Mouse (Mus musculus): Measurements from ENCODE around the gene Pde1b. TPM values are rescaled to one million over a fixed set of nuclear protein-coding genes. Genes with fewer than 3 reads are reported as not detected.

The Pde1b gene
- polyA plus RNA-seq, 1 experiment from 2014 or later, result 27.2 TPM

DNA sequence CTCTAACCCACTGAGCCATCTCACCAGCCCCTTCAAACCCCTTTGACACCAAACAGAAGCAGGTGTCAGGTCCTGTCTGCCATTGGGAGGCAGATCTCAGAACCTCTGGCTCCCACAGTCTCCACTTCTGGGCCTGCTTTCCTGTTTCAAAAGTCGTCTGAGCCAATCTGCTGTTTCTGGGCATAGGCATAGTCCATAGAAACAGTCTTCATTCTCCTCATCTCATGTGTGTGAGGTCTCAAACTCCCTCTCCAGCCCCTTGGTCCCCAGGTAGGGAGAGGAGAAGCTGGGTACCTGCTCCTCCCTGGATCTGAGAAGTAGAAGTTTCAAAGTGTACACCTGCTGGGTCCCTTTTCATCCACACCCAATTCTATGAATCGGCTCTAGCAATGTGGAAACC lies 33.6 kb downstream of the Pde1b start:
- no peak for ATAC-seq (replicated peaks; ENCODE audit: low FRiP score)
- Histone ChIP-seq H3K9me3 (ENCODE audit: control insufficient read depth, low read length) (no peaks in the 10 kb centered on the region), H3K4me1 (replicated peaks; ENCODE audit: control insufficient read depth, insufficient read depth, low read length) (no peaks in the 10 kb centered on the region; the same call in 1 of the 2 replicates), H3K4me2 (ENCODE audit: low read depth, low read length, severe bottlenecking) (peak overlapping the region; percentile 94), H3K36me3 (ENCODE audit: control insufficient read depth, insufficient read depth, low read length) (no peaks in the 10 kb centered on the region), H3K4me3 (ENCODE audit: low read depth, low read length) (peak overlapping the region; percentile 75), H3K9ac (ENCODE audit: low read length) (peak overlapping the region; percentile 70; the same call in 1 of the 2 replicates), H3K27ac (ENCODE audit: low read depth, low read length) (no peak overlapping the region), H3K27me3 (ENCODE audit: control insufficient read depth, insufficient read depth, low read length) (no peaks in the 10 kb centered on the region)
- WGBS, result 27% methylated on average over 2 of the region's 2 CpGs
- DNase-seq (ENCODE audit: low spot score), result no peak

DNA sequence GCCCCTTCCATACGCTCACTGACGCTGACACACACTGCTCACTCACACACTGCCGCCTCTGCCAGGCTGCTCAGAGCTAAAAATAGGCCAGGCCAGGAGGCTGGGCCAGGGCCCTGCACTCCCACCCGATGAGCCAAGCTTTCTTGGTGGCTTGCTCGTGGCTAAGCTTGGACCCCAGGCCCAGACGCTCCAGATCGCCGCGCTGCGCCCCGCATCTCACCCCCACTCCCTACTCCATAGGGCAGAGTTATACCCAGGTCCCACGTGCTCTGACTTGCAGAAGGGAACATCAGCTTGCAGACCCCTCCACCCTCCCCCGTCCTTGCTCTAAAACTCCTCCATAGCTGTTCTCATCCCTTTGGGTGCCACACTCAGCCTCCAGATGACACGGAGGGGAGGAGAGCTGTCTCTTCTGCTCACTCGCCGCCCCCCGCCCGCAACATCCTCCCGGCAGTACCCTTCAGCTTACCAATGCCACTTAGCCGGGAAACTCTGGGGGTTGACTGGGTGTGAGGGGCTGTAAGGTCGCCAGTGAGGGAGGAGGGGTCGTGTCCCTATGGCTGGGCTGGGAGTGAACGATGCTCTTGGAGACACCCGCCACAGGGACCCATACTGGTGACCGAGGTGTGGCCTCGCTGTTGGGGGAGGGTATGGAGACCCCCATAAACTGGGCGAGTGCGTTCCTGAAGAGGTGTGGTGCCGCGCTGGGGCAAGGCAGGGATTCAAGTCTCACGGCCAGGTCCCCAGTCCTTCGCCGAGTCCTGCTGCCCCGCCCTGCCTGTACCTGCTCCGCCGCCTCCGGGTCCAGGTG lies 34.4 kb downstream of the Pde1b start:
- Histone ChIP-seq H3K4me3 (ENCODE audit: low read depth, low read length) (peak overlapping the region; percentile 75), H3K27ac (ENCODE audit: low read depth, low read length) (no peak overlapping the region), H3K9ac (ENCODE audit: low read length) (peak overlapping the region; percentile 70), H3K4me1 (replicated peaks; ENCODE audit: control insufficient read depth, insufficient read depth, low read length) (no peaks in the 10 kb centered on the region; the same call in 1 of the 2 replicates), H3K4me2 (ENCODE audit: low read depth, low read length, severe bottlenecking) (peak overlapping the region; percentile 94), H3K36me3 (ENCODE audit: control insufficient read depth, insufficient read depth, low read length) (no peaks in the 10 kb centered on the region), H3K27me3 (ENCODE audit: control insufficient read depth, insufficient read depth, low read length) (no peaks in the 10 kb centered on the region), H3K9me3 (ENCODE audit: control insufficient read depth, low read length) (no peaks in the 10 kb centered on the region)
- ATAC-seq (replicated peaks; ENCODE audit: low FRiP score), result peak; percentile 68
- under 1% methylated on average over 37 of the region's 37 CpGs for WGBS
- DNase-seq (ENCODE audit: low spot score), result peak; percentile 66

DNA sequence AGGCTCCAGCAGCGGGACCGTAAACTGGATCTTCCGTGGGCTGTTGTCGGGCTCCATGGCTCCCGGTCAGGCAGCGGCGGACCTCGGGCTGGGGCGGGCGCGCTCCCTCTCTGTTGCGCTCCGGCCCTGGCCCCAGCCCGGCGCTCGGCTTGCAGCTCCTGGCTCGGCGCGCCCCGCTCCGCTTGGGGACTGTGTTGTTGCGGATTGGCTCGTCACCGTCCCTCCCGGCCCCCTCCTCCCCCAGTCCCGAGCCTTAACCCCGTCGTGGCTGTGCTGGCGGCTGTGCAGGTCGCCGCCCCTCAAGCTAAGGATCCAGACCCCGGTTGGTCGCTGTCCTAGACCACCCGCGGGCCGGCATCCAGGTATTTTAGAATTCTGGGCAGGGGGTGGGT lies 35.0 kb downstream of the Pde1b start, which contains the start of gene Ppp1r1a:
Gene Ppp1r1a, minus strand, starts transcription at position 182 of the 392 bp plus-strand sequence.
- Histone ChIP-seq H3K27me3 (ENCODE audit: control insufficient read depth, insufficient read depth, low read length) (no peaks in the 10 kb centered on the region), H3K9me3 (ENCODE audit: control insufficient read depth, low read length) (no peaks in the 10 kb centered on the region), H3K4me3 (ENCODE audit: low read depth, low read length) (peak within 1 kb of the TSS; percentile 75), H3K36me3 (ENCODE audit: control insufficient read depth, insufficient read depth, low read length) (no peaks in the 10 kb centered on the region), H3K9ac (ENCODE audit: low read length) (peak within 1 kb of the TSS; percentile 70), H3K27ac (ENCODE audit: low read depth, low read length) (no peak within 1 kb of the TSS), H3K4me2 (ENCODE audit: low read depth, low read length, severe bottlenecking) (peak within 1 kb of the TSS; percentile 94), H3K4me1 (replicated peaks; ENCODE audit: control insufficient read depth, insufficient read depth, low read length) (no peaks in the 10 kb centered on the region; the same call in 1 of the 2 replicates)
- WGBS, result under 1% methylated on average over 31 of the region's 36 CpGs
- peak; percentile 90 for DNase-seq (ENCODE audit: low spot score)
- peak; percentile 90 for ATAC-seq (replicated peaks; ENCODE audit: low FRiP score)

DNA sequence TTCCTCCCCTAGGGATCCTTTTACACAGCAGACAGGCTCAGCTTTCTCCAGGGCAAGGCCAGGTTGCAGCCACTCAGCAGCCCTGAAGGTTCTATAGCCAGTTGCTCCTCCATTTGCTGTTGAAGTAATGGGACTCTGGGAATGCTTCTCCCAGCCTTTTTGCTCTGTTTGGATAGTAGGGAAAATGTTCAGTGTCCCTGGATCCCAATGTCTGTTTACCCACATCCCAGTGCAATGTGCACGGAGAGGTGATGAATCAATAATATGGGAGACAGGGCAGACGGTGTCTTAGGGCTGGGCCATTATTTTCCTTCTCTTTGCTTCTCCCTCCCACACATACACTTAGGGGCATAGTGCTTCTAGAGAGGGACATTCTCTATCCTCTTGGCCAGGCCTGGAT lies 36.4 kb downstream of the Pde1b start:
- Histone ChIP-seq H3K27me3 (ENCODE audit: control insufficient read depth, insufficient read depth, low read length) (no peaks in the 10 kb centered on the region), H3K9me3 (ENCODE audit: control insufficient read depth, low read length) (no peaks in the 10 kb centered on the region), H3K27ac (ENCODE audit: low read depth, low read length) (no peak overlapping the region), H3K36me3 (ENCODE audit: control insufficient read depth, insufficient read depth, low read length) (no peaks in the 10 kb centered on the region), H3K9ac (ENCODE audit: low read length) (no peak overlapping the region), H3K4me3 (ENCODE audit: low read depth, low read length) (no peak overlapping the region), H3K4me1 (replicated peaks; ENCODE audit: control insufficient read depth, insufficient read depth, low read length) (no peaks in the 10 kb centered on the region; the same call in 1 of the 2 replicates), H3K4me2 (ENCODE audit: low read depth, low read length, severe bottlenecking) (no peak overlapping the region)
- DNase-seq (ENCODE audit: low spot score) (no peak), ATAC-seq (replicated peaks; ENCODE audit: low FRiP score) (no peak)
- 72% methylated on average over 2 of the region's 2 CpGs for WGBS

DNA sequence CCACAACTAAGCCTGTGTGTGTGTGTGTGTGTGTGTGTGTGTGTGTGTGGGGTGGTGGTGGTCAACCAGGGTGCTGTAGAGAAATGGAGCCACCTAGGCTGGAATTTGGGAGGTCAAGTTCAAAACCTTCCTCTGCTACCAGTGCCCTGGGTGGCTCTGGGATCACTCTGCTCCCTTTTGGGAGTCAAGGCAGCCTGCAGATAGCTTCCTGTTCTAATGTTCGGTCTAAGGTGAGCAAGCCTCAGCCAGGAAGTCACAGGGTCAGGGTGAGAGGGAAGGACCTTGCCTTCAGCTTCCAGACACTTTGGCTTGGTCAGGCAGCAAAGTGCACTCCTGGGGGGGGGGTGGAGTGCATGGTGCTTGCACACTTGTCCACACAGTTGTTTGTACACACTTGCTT lies 37.8 kb downstream of the Pde1b start:
- Histone ChIP-seq H3K27ac (ENCODE audit: low read depth, low read length) (no peak overlapping the region), H3K4me2 (ENCODE audit: low read depth, low read length, severe bottlenecking) (no peak overlapping the region), H3K9me3 (ENCODE audit: control insufficient read depth, low read length) (no peaks in the 10 kb centered on the region), H3K9ac (ENCODE audit: low read length) (no peak overlapping the region), H3K4me1 (replicated peaks; ENCODE audit: control insufficient read depth, insufficient read depth, low read length) (no peaks in the 10 kb centered on the region; the same call in 1 of the 2 replicates), H3K36me3 (ENCODE audit: control insufficient read depth, insufficient read depth, low read length) (no peaks in the 10 kb centered on the region), H3K27me3 (ENCODE audit: control insufficient read depth, insufficient read depth, low read length) (no peaks in the 10 kb centered on the region), H3K4me3 (ENCODE audit: low read depth, low read length) (no peak overlapping the region)
- peak; percentile 38 for DNase-seq (ENCODE audit: low spot score)
- 85% methylated on average over 1 of the region's 1 CpGs for WGBS
- ATAC-seq (replicated peaks; ENCODE audit: low FRiP score), result no peak

DNA sequence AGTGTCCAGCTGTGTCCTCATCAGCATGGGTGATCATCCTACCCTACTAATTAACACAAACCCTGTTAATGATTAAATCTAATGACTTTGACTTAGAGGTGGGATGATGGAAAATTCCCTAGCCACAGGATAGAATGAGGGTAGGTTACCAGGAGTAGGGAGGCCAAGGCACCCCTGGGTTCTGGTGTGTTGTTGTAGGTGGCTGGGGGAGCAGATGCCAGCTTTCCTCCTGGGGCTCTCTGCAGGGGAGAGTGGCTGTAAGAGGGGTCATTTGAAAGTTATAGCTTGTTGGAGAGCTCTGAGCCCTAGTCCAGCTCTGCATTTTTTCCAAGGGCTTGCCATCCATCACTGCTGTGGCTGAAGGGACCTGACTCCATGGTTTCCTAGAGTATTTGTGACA lies 39.7 kb downstream of the Pde1b start:
- ATAC-seq (replicated peaks; ENCODE audit: low FRiP score), result no peak
- H3K9me3 ChIP-seq (ENCODE audit: control insufficient read depth, low read length), result no peaks in the 10 kb centered on the region

DNA sequence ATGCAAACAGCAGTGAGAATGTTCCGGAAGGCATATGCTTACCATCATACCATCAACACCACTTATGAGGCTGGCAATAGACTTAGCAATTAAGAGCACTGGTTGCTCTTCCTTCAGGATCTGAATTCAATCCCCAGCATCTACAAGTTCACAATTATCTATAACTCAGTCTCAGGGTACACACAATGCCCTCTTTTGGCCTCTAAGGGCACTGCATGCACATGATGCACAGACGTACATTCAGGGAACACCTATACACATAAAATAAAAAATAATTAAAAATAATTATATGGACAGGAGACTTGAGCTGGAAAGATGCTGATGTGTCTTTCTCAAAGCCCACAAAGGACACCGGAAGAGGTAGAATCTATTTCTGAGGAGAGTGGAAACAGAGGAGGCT lies 45.1 kb downstream of the Pde1b start:
- 89% methylated on average over 3 of the region's 3 CpGs for WGBS
- no peak for DNase-seq (ENCODE audit: low spot score)
- H3K9ac ChIP-seq (ENCODE audit: low read length), result no peak overlapping the region
- no peaks in the 10 kb centered on the region for H3K4me1 ChIP-seq (replicated peaks; ENCODE audit: control insufficient read depth, insufficient read depth, low read length)
- no peaks in the 10 kb centered on the region for H3K9me3 ChIP-seq (ENCODE audit: control insufficient read depth, low read length)
- no peak overlapping the region for H3K27ac ChIP-seq (ENCODE audit: low read depth, low read length)
- no peak overlapping the region for H3K4me2 ChIP-seq (ENCODE audit: low read depth, low read length, severe bottlenecking)
- ATAC-seq (replicated peaks; ENCODE audit: low FRiP score), result no peak
- H3K4me3 ChIP-seq (ENCODE audit: low read depth, low read length), result no peak overlapping the region
- no peaks in the 10 kb centered on the region for H3K27me3 ChIP-seq (ENCODE audit: control insufficient read depth, insufficient read depth, low read length)
- no peaks in the 10 kb centered on the region for H3K36me3 ChIP-seq (ENCODE audit: control insufficient read depth, insufficient read depth, low read length)

More for the DNA sequence above, 39.7 kb downstream of the Pde1b start:
- Histone ChIP-seq H3K27ac (ENCODE audit: low read depth, low read length) (no peak overlapping the region), H3K9ac (ENCODE audit: low read length) (no peak overlapping the region), H3K4me3 (ENCODE audit: low read depth, low read length) (no peak overlapping the region), H3K36me3 (ENCODE audit: control insufficient read depth, insufficient read depth, low read length) (no peaks in the 10 kb centered on the region), H3K4me2 (ENCODE audit: low read depth, low read length, severe bottlenecking) (no peak overlapping the region), H3K4me1 (replicated peaks; ENCODE audit: control insufficient read depth, insufficient read depth, low read length) (no peaks in the 10 kb centered on the region), H3K27me3 (ENCODE audit: control insufficient read depth, insufficient read depth, low read length) (no peaks in the 10 kb centered on the region)
- DNase-seq (ENCODE audit: low spot score), result no peak

DNA sequence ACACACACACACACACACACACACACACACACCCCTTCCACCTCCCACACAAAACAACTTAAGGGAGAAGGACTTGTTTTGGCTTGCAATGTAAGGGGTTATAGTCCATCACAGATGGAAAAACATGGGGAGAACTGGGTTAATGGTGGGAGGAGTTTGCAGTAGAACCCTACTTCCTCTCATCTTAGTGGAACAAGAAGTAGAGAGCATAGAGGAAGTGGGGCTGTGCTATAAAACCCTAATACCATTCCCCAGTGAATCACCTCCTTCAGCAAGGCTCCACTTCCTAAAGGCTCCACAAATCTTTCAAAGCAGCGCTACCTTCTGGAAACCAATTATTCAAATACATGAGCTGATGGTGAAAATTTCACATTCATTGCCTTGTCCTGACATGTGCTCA lies 46.6 kb downstream of the Pde1b start:
- Histone ChIP-seq H3K4me2 (ENCODE audit: low read depth, low read length, severe bottlenecking) (no peak overlapping the region), H3K27ac (ENCODE audit: low read depth, low read length) (no peak overlapping the region), H3K9me3 (ENCODE audit: control insufficient read depth, low read length) (no peaks in the 10 kb centered on the region), H3K36me3 (ENCODE audit: control insufficient read depth, insufficient read depth, low read length) (no peaks in the 10 kb centered on the region), H3K4me1 (replicated peaks; ENCODE audit: control insufficient read depth, insufficient read depth, low read length) (no peaks in the 10 kb centered on the region), H3K27me3 (ENCODE audit: control insufficient read depth, insufficient read depth, low read length) (no peaks in the 10 kb centered on the region), H3K9ac (ENCODE audit: low read length) (no peak overlapping the region), H3K4me3 (ENCODE audit: low read depth, low read length) (no peak overlapping the region)
- ATAC-seq (replicated peaks; ENCODE audit: low FRiP score) (no peak), DNase-seq (ENCODE audit: low spot score) (no peak)
- 93% methylated on average over 1 of the region's 1 CpGs for WGBS

DNA sequence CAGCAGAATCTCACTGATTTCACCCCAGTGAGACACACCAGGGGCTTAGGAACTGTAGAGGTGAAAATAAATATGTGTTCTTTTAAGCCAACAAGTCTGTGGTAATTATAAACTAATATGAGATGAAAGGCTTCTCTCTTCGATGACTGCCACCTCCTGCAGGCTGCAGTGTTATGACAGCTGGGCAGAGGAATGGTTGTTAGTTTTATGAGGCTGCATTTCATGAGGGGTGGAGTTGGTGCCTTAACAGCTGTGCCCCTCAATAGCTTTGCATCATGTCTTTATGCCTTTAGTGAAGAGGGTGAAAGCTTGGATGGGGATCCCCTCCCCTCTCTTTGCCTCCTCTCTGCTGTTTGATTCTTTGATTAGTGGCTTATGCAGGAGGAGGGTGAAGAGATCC lies 48.2 kb downstream of the Pde1b start:
- no peak overlapping the region for H3K4me2 ChIP-seq (ENCODE audit: low read depth, low read length, severe bottlenecking)
- H3K27me3 ChIP-seq (ENCODE audit: control insufficient read depth, insufficient read depth, low read length), result no peaks in the 10 kb centered on the region
- no peaks in the 10 kb centered on the region for H3K4me1 ChIP-seq (replicated peaks; ENCODE audit: control insufficient read depth, insufficient read depth, low read length)
- ATAC-seq (replicated peaks; ENCODE audit: low FRiP score) (no peak), DNase-seq (ENCODE audit: low spot score) (no peak)
- H3K9me3 ChIP-seq (ENCODE audit: control insufficient read depth, low read length), result no peaks in the 10 kb centered on the region
- no peak overlapping the region for H3K9ac ChIP-seq (ENCODE audit: low read length)
- H3K36me3 ChIP-seq (ENCODE audit: control insufficient read depth, insufficient read depth, low read length), result no peaks in the 10 kb centered on the region
- H3K4me3 ChIP-seq (ENCODE audit: low read depth, low read length), result no peak overlapping the region
- WGBS, result 50% methylated on average over 1 of the region's 1 CpGs
- no peak overlapping the region for H3K27ac ChIP-seq (ENCODE audit: low read depth, low read length)
